Mouse (Mus musculus): ENCODE measurements around the gene Neurl2.

- TF ChIP-seq CTCF (IDR thresholded peaks at IDR 0.05; ENCODE audit: insufficient read depth, low read length) = no peak
- TF ChIP-seq POLR2A (IDR thresholded peaks at IDR 0.05; ENCODE audit: borderline replicate concordance, extremely low read depth, low read depth, low read length) = no peak
Observed at GRCm38 (mm10) chr2:164817703-164818102, 15.6 kb downstream of the Neurl2 start.

All from lung, adult 2 months (tissue).